Mouse (Mus musculus) testis, adult 2 months (tissue): Measurements from ENCODE around the gene Gpr157.

ENCODE experiments used
- CTCF ChIP-seq: fragments of 200-500 bp; IDR thresholded peaks from 2 replicates; pipeline ENCODE4 v1.5.1; 2012; ENCODE audit warnings: low read depth, mild to moderate bottlenecking, inconsistent platforms, low read length, moderate library complexity; ENCODE audit not compliant: control insufficient read depth, insufficient read depth, insufficient replicate concordance
- POLR2A ChIP-seq: fragments of 200-500 bp; IDR thresholded peaks from 2 replicates; pipeline ENCODE4 v1.6.1; 2012; ENCODE audit warnings: low read depth, mild to moderate bottlenecking, inconsistent platforms, low read length, moderate library complexity; ENCODE audit not compliant: control insufficient read depth

DNA sequence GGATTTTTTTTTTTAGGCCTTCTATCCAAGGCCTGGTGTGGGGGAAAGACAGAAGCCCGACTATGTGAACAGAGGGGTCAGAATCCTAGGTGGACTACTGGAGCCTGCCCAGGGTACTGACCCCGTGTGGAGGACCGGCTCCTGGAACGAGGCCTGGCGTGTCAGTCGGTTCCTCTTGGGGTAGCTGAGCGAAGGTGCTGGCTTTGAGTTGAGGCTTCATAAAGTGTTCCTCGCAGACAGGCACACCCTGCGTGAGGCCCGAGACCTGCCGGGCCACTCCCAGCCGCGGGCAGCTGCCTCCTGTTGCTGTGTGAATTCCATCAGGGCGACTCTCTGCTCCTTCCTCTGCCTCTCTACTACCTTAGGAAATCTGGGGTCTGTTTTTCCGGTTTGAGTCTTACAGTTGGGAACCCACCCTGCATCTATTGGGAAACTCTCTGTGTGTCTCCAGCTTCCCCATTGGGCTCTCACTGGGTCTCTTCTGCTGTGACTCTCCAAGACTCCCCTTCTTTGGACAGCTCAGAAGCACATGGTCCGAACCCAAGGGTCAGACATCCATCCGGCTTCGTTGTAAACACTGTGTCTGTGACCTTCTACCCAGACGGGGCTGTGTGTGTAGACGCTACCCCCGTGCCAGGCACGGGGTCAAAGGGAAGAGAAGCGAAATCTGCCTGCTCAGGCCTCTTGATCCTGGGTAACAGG, 26.5 kb upstream of the Gpr157 start:
- TF ChIP-seq CTCF (no peak), POLR2A (no peak)
